Mouse (Mus musculus) midbrain, embryonic 10.5 days (tissue): ENCODE data around the gene Podnl1. TPM values are rescaled to one million over a fixed set of nuclear protein-coding genes. Genes with fewer than 3 reads are reported as not detected.

Experiments used
- DNase-seq: peaks from one replicate; pipeline ENCODE4 v3.0.0-alpha.2; 2017; ENCODE audit warnings: low spot score
- H3K27ac ChIP-seq: fragments of 300-500 bp; sonication (generic); replicated peaks from 2 replicates; pipeline ENCODE4 v1.5.1; 2016; ENCODE audit warnings: mild to moderate bottlenecking
- H3K27me3 ChIP-seq: fragments of 300-500 bp; sonication (generic); 2 replicates; pipeline ENCODE4 v1.6.1; 2016; ENCODE audit warnings: low read depth, mild to moderate bottlenecking; ENCODE audit not compliant: poor library complexity, severe bottlenecking
- H3K36me3 ChIP-seq: fragments of 300-500 bp; sonication (generic); 2 replicates; pipeline ENCODE4 v1.6.1; 2016; ENCODE audit warnings: mild to moderate bottlenecking, moderate library complexity
- H3K4me1 ChIP-seq: fragments of 300-500 bp; sonication (generic); 2 replicates; pipeline ENCODE4 v1.6.1; 2016
- H3K4me3 ChIP-seq: fragments of 300-500 bp; sonication (generic); 2 replicates; pipeline ENCODE4 v1.5.1; 2016; ENCODE audit warnings: mild to moderate bottlenecking, moderate library complexity
- H3K9me3 ChIP-seq: fragments of 300-500 bp; sonication (generic); replicated peaks from 2 replicates; pipeline ENCODE4 v1.6.1; 2016; ENCODE audit warnings: mild to moderate bottlenecking
- WGBS: fragments of 180-500 bp; shearing (Covaris S2); methylation state at CpG from one replicate; pipeline ENCODE4 v1.1.7; 2016; 5-methylcytosine and 5-hydroxymethylcytosine counted together
- microRNA counts: library from miRNA; unstranded; fragments of <30 nt; microRNA quantifications from one replicate; lab custom pipeline; 2017
- microRNA-seq: library from miRNA; unstranded; fragments of <30 nt; microRNA quantifications from one replicate; pipeline ENCODE4, GENCODE M21; 2017
- polyA plus RNA-seq: library from polyadenylated mRNA; unstranded; fragments of >200 nt; fragmentation: Nextera tagmentation; extraction: Ambion mirVana; gene quantifications from 2 replicates; pipeline ENCODE4 v1.2.1, GENCODE M21; 2016

Podnl1 gene
- polyA plus RNA-seq, 1 experiment from 2014 or later, result 0.14 TPM

GRCm38 (mm10) chr8:84177405-84177804 is 51.6 kb downstream of the Podnl1 start:
- H3K9me3 ChIP-seq, result no peaks in the 10 kb centered on the region
- H3K4me1 ChIP-seq, result peaks cover 49% of the 10 kb centered on the region
- H3K27me3 ChIP-seq, result no peaks in the 10 kb centered on the region
- WGBS, result 84% methylated on average over 3 of the region's 3 CpGs
- H3K36me3 ChIP-seq, result peaks cover 71% of the 10 kb centered on the region
- no peak overlapping the region for H3K4me3 ChIP-seq
- DNase-seq, result no peak
- no peak overlapping the region for H3K27ac ChIP-seq

DNA sequence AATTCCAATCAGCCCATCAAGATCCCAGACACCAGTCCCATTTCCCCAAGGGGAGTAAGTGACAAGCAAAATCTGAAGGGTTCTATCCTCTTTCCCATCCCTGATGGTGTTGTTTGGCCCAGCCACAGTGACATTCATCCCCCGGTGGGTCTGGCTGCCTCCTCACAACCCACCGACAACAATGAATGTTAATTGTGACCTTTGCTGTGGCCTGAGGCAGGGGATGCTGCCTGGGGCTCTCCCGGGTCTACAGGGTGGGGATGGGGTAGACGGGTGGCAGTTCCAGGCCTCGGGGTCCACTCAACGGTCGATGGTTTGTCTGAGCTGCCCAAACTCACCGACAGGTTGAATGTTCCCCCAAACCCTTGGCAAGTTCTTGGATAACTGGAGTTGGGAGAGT is 52.8 kb downstream of the Podnl1 start:
- Histone ChIP-seq H3K27ac (0 out of 2 replicates have a peak overlapping the region, but pooled peaks have one; percentile 42), H3K36me3 (peaks cover 59% of the 10 kb centered on the region), H3K4me3 (no peak overlapping the region), H3K27me3 (no peaks in the 10 kb centered on the region), H3K4me1 (peaks cover 60% of the 10 kb centered on the region), H3K9me3 (no peaks in the 10 kb centered on the region)
- DNase-seq, result no peak
- 80% methylated on average over 8 of the region's 8 CpGs for WGBS

DNA sequence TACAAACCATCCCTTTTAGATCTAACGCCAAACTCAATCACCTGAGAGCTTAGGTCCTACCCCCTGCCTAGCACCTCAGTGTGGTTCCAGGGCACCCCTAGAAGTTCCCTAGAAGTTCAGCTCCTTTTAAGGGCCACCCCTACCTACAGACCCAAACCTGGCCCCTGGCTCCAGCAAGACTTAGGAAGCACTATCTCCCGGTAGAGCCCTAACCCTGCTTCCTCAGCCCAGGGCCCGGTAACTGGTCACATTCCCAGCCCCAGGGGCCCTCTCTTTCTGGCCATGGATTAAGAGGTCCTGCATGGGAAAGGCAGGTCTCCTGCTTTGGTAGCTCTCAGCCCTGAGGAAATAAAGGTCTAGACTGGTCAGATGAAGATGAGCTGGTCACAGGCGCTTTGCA is 54.2 kb downstream of the Podnl1 start:
- peaks cover 45% of the 10 kb centered on the region for H3K36me3 ChIP-seq
- H3K27ac ChIP-seq, result peak overlapping the region; percentile 98
- H3K4me1 ChIP-seq, result peaks cover 73% of the 10 kb centered on the region
- peak overlapping the region; percentile 53 for H3K4me3 ChIP-seq
- no peaks in the 10 kb centered on the region for H3K9me3 ChIP-seq
- DNase-seq, result no peak
- WGBS, result 6% methylated on average over 4 of the region's 4 CpGs
- H3K27me3 ChIP-seq, result peaks cover 9% of the 10 kb centered on the region

- Histone ChIP-seq H3K27ac (peak overlapping the region; percentile 98), H3K9me3 (peaks cover 4% of the 10 kb centered on the region; the same call in 1 of the 2 replicates), H3K36me3 (peaks cover 38% of the 10 kb centered on the region), H3K4me1 (peaks cover 73% of the 10 kb centered on the region), H3K27me3 (peaks cover 15% of the 10 kb centered on the region), H3K4me3 (peak overlapping the region; percentile 53)
- under 1% methylated on average over 16 of the region's 16 CpGs for WGBS
- peak; percentile 90 for DNase-seq
Measured at GRCm38 (mm10) chr8:84180530-84181190, 54.9 kb downstream of the Podnl1 start.

MicroRNAs within 50 kb of the gene (microRNA counts, 519-probe panel; counts per million panel counts)
- microRNA mmu-miR-181c (lab: Ali Mortazavi, UCI) (not detected), microRNA mmu-miR-709 (lab: Ali Mortazavi, UCI) (1,301 counts per million, percentile 2 among the panel's probes with 10 or more counts)

Small RNA genes within 50 kb of the gene (microRNA-seq; reads per million reads assigned to microRNA genes)
- not detected for gene Gm25110
- gene Mir181c, result 6,195 reads per million, percentile 91 among the genes with 10 or more reads in this experiment
- gene Mir181d, result 4,742 reads per million, percentile 90 among the genes with 10 or more reads in this experiment
- gene Mir709, result not detected

Other genes starting within 250 kb of the Podnl1 start
- gene Adgrl1, start 225.9 kb upstream of the Podnl1 start, polyA plus RNA-seq, result 8.6 and 11.3 TPM in 2 replicates
- gene Gm10644, start 170.8 kb upstream of the Podnl1 start, polyA plus RNA-seq, result 0.94 and 1.0 TPM in 2 replicates
- gene Asf1b, start 170.5 kb upstream of the Podnl1 start, polyA plus RNA-seq, result 106 and 115 TPM in 2 replicates
- 169 and 178 TPM in 2 replicates for gene Prkaca, start 153.0 kb upstream of the Podnl1 start, polyA plus RNA-seq
- gene Samd1, start 128.3 kb upstream of the Podnl1 start, polyA plus RNA-seq, result 8.0 and 8.5 TPM in 2 replicates
- gene 1700067K01Rik, start 124.5 kb upstream of the Podnl1 start, polyA plus RNA-seq, result 0.68 and 0.99 TPM in 2 replicates
- 0.20 and 0.67 TPM in 2 replicates for gene 2210011C24Rik, start 113.8 kb upstream of the Podnl1 start, polyA plus RNA-seq
- 7.9 and 8.0 TPM in 2 replicates for gene Palm3, start 104.5 kb upstream of the Podnl1 start, polyA plus RNA-seq
- gene Il27ra, start 83.4 kb upstream of the Podnl1 start, polyA plus RNA-seq, result 0.17 and 0.21 TPM in 2 replicates
- 0.20 TPM in 1 of 2 replicates, not detected in the other for gene Rln3, start 81.0 kb upstream of the Podnl1 start, polyA plus RNA-seq
- gene Gm10643, start 60.9 kb upstream of the Podnl1 start, polyA plus RNA-seq, result 0.69 and 1.6 TPM in 2 replicates
- gene Rfx1, start 59.2 kb upstream of the Podnl1 start, polyA plus RNA-seq, result 7.7 and 8.6 TPM in 2 replicates
- gene Dcaf15, start 21.2 kb upstream of the Podnl1 start, polyA plus RNA-seq, result 16.3 and 17.5 TPM in 2 replicates
- 14.0 and 18.1 TPM in 2 replicates for gene Cc2d1a, start 21.9 kb downstream of the Podnl1 start, polyA plus RNA-seq
- gene 4930432K21Rik, start 22.0 kb downstream of the Podnl1 start, polyA plus RNA-seq, result 2.4 TPM in 2 replicates
- 3.0 and 5.6 TPM in 2 replicates for gene Nanos3, start 59.2 kb downstream of the Podnl1 start, polyA plus RNA-seq
- gene Zswim4, start 111.1 kb downstream of the Podnl1 start, polyA plus RNA-seq, result 30.4 and 39.5 TPM in 2 replicates
- gene D8Ertd738e, start 123.7 kb downstream of the Podnl1 start, polyA plus RNA-seq, result 363 and 389 TPM in 2 replicates
- 65.5 and 72.0 TPM in 2 replicates for gene Mri1, start 131.3 kb downstream of the Podnl1 start, polyA plus RNA-seq
- gene Ccdc130, start 144.4 kb downstream of the Podnl1 start, polyA plus RNA-seq, result 23.8 and 24.1 TPM in 2 replicates